In the genomic region with DNA sequence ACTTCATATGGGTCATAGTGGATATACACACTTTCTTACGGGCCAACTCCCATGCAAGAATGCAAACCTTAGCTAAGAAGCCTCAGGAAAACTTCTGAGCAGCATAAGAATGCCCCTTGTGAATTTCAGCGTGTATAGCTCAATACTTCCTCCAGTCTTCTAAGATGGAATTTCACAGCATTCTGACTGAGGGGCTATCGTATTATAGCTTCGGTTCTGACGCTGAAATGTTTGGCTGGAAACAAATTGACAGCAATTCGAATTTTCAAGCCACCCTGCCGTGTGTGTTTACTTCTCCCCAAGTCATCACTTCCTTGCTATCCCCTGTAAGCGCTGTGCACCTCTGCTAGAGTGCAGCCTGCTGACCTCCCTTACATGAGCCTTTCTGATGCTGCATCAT, we compare ENCODE assay signal across 18 mouse cellular contexts. TPM values are rescaled to one million over a fixed set of nuclear protein-coding genes. Genes with fewer than 3 reads are reported as not detected.
DNase-seq lines count a peak whose midpoint lies in the region; ATAC-seq and TF ChIP-seq lines count a peak whose summit lies in the region.
"Had no signal": no experiment of that assay in that cellular context is flagged by ENCODE, and none has a peak within 500 bp of the region (broad histone marks: within the 10 kb centered on the region; RNA-seq: fewer than 3 reads in every experiment).

No protein-coding gene starts in this region.

- 31% methylated on average over 8 of the region's 8 CpGs for WGBS in heart, embryonic 15.5 days
- 27% methylated on average over 8 of the region's 8 CpGs for WGBS in midbrain, embryonic 11.5 days
- WGBS in midbrain, embryonic 15.5 days: 31% methylated on average over 8 of the region's 8 CpGs
- WGBS in hindbrain, postnatal 0 days: 32% methylated on average over 8 of the region's 8 CpGs

- no peak overlapping the region for H3K27ac ChIP-seq in heart, embryonic 15.5 days
- H3K27ac ChIP-seq in midbrain, embryonic 11.5 days (ENCODE audit: low read depth, low read length): no peak overlapping the region
- H3K27ac ChIP-seq in midbrain, embryonic 15.5 days: no peak overlapping the region
- no peak overlapping the region for H3K27ac ChIP-seq in hindbrain, postnatal 0 days
- H3K27ac ChIP-seq: heart, embryonic 10.5 days; hindbrain, embryonic 15.5 days had no signal

- DNase-seq in heart, adult 8-10 months (ENCODE audit: low spot score): no peak
- DNase-seq in midbrain, embryonic 11.5 days (ENCODE audit: low spot score, missing footprints): peak; percentile 91
- DNase-seq in hindbrain, postnatal 0 days (ENCODE audit: low spot score): peak; percentile 4
- no peak for DNase-seq in cerebellum, adult 18-20 months
- no peak for DNase-seq in cerebellum, postnatal 4 days (ENCODE audit: low spot score in 2 of 2)
- no peak for DNase-seq in spleen, postnatal 4 days (ENCODE audit: low spot score in 2 of 2)
- DNase-seq: adrenal gland, adult 8-10 months; cerebellum, postnatal 10 days; layer of hippocampus, postnatal 36 days; thymus, postnatal 36 days had no signal

- H3K9me3 ChIP-seq in heart, embryonic 15.5 days (replicated peaks): no peaks in the 10 kb centered on the region
- H3K9me3 ChIP-seq in midbrain, embryonic 11.5 days (ENCODE audit: control insufficient read depth, low read length): no peaks in the 10 kb centered on the region
- H3K9me3 ChIP-seq in midbrain, embryonic 15.5 days: no peaks in the 10 kb centered on the region
- no peaks in the 10 kb centered on the region for H3K9me3 ChIP-seq in hindbrain, postnatal 0 days (ENCODE audit: low read length)
- H3K9me3 ChIP-seq: heart, embryonic 10.5 days; hindbrain, embryonic 15.5 days had no signal

- ATAC-seq in heart, embryonic 15.5 days (replicated peaks; ENCODE audit: insufficient number of reproducible peaks, insufficient read depth, low FRiP score, low read depth): no peak
- ATAC-seq in midbrain, embryonic 11.5 days (ENCODE audit: low FRiP score): no peak
- no peak for ATAC-seq in midbrain, embryonic 15.5 days (replicated peaks)
- no peak for ATAC-seq in hindbrain, postnatal 0 days
- ATAC-seq: forebrain, embryonic 16.5 days; lung, postnatal 0 days had no signal

- TF ChIP-seq CTCF in hindbrain, postnatal 0 days (IDR thresholded peaks at IDR 0.05; ENCODE audit: low read depth): no peak

- no peaks in the 10 kb centered on the region for H3K36me3 ChIP-seq in heart, embryonic 15.5 days
- H3K36me3 ChIP-seq in midbrain, embryonic 11.5 days (ENCODE audit: control insufficient read depth, insufficient read depth, low read length): no peaks in the 10 kb centered on the region
- H3K36me3 ChIP-seq in midbrain, embryonic 15.5 days (replicated peaks): no peaks in the 10 kb centered on the region
- H3K36me3 ChIP-seq in hindbrain, postnatal 0 days (ENCODE audit: insufficient read depth, low read length): no peaks in the 10 kb centered on the region
- H3K36me3 ChIP-seq: heart, embryonic 10.5 days; hindbrain, embryonic 15.5 days had no signal

- H3K9ac ChIP-seq in heart, embryonic 15.5 days: no peak overlapping the region
- H3K9ac ChIP-seq in midbrain, embryonic 11.5 days (ENCODE audit: low read length): no peak overlapping the region
- H3K9ac ChIP-seq in midbrain, embryonic 15.5 days: no peak overlapping the region
- H3K9ac ChIP-seq in hindbrain, postnatal 0 days (replicated peaks; ENCODE audit: low read length): no peak overlapping the region
- H3K9ac ChIP-seq: hindbrain, embryonic 15.5 days had no signal

- H3K27me3 ChIP-seq in heart, embryonic 15.5 days: peaks cover 42% of the 10 kb centered on the region
- peaks cover 23% of the 10 kb centered on the region for H3K27me3 ChIP-seq in midbrain, embryonic 11.5 days (ENCODE audit: control insufficient read depth, insufficient read depth, low read length)
- peaks cover 21% of the 10 kb centered on the region for H3K27me3 ChIP-seq in midbrain, embryonic 15.5 days (replicated peaks)
- peaks cover 21% of the 10 kb centered on the region for H3K27me3 ChIP-seq in hindbrain, postnatal 0 days (ENCODE audit: insufficient read depth, low read length)

- peak overlapping the region; percentile 47; the same call in 1 of the 2 replicates for H3K4me3 ChIP-seq in heart, embryonic 15.5 days
- H3K4me3 ChIP-seq in midbrain, embryonic 11.5 days (ENCODE audit: low read depth, low read length): no peak overlapping the region
- H3K4me3 ChIP-seq in midbrain, embryonic 15.5 days: no peak overlapping the region
- no peak overlapping the region for H3K4me3 ChIP-seq in hindbrain, postnatal 0 days (ENCODE audit: low read length)

- peaks cover 11% of the 10 kb centered on the region for H3K4me1 ChIP-seq in heart, embryonic 15.5 days (replicated peaks)
- peaks cover 10% of the 10 kb centered on the region for H3K4me1 ChIP-seq in midbrain, embryonic 11.5 days (ENCODE audit: control insufficient read depth, insufficient read depth, low read length)
- peaks cover 12% of the 10 kb centered on the region for H3K4me1 ChIP-seq in midbrain, embryonic 15.5 days
- H3K4me1 ChIP-seq in hindbrain, postnatal 0 days (ENCODE audit: insufficient read depth, low read length): peaks cover 5% of the 10 kb centered on the region; the same call in 1 of the 2 replicates

- H3K4me2 ChIP-seq in heart, embryonic 15.5 days: no peak overlapping the region; the same call in 1 of the 2 replicates
- no peak overlapping the region for H3K4me2 ChIP-seq in midbrain, embryonic 11.5 days
- no peak overlapping the region for H3K4me2 ChIP-seq in midbrain, embryonic 15.5 days
- H3K4me2 ChIP-seq in hindbrain, postnatal 0 days (ENCODE audit: low read depth, low read length): 0 out of 2 replicates have a peak overlapping the region, but pooled peaks have one; percentile 78

RNA-seq across cellular contexts. Expression of a gene that starts 1.3 kb away (rescaled TPM):
- 11.4 and 12.8 TPM in 2 replicates for polyA plus RNA-seq in heart, embryonic 15.5 days (2015; fragmentation: Nextera tagmentation; extraction: Ambion mirVana)
- total RNA-seq in heart, adult 8-10 months (2022): under 1 TPM in 3 of 4 experiments, not detected in 1; 0.16 to 0.24 (median 0.19) TPM
- polyA plus RNA-seq in midbrain, embryonic 11.5 days (2014; fragmentation: Nextera tagmentation; extraction: Ambion mirVana): 1.8 and 3.9 TPM in 2 replicates
- polyA plus RNA-seq in midbrain, embryonic 15.5 days (2015; fragmentation: Nextera tagmentation; extraction: Ambion mirVana): 1.2 and 1.8 TPM in 2 replicates
- 10.6 and 14.3 TPM in 2 replicates for total RNA-seq in hindbrain, postnatal 0 days (2014; rRNA removed)
- 12.9 and 16.2 TPM in 2 replicates for polyA plus RNA-seq in hindbrain, postnatal 0 days (2015; fragmentation: Nextera tagmentation; extraction: Ambion mirVana)
- total RNA-seq: liver, adult 2 months; megakaryocyte-erythroid progenitor cell, adult 5-6 weeks had no signal
- polyA plus RNA-seq: liver, adult 2 months had no signal

Comparison
In these comparisons a context has a peak if more than half of its experiments do, and no peak if none do; other contexts are left out.
1. DNase-seq: peak in midbrain, embryonic 11.5 days (single experiment) and hindbrain, postnatal 0 days (single experiment); none in heart, adult 8-10 months (single experiment), cerebellum, adult 18-20 months (0 of 2), cerebellum, postnatal 4 days (0 of 2) and spleen, postnatal 4 days (0 of 2).